Mouse (Mus musculus): ENCODE data around the gene Vmn1r123. TPM values are rescaled to one million over a fixed set of nuclear protein-coding genes. Genes with fewer than 3 reads are reported as not detected.
"Not testable (repeated sequence)": the region's sequence is repeated elsewhere in the genome, so short reads cannot be mapped to it uniquely, and the experiment has no call there.

The Vmn1r123 gene
- total RNA-seq (2021), result not detected
- long read RNA-seq, experiment 1, result 0 reads
- long read RNA-seq, experiment 2, result 0 reads

- DNase-seq (ENCODE audit: low spot score in 2 of 2), result not testable (repeated sequence)
Measured at GRCm38 (mm10) chr7:21161885-21162284, at the start of gene Vmn1r123. TSS of gene Vmn1r123 (plus strand) at chr7:21162185.

GRCm38 (mm10) chr7:21134028-21134427 is 28.0 kb upstream of the Vmn1r123 start, which contains the start of gene Vmn1r122:
TSS of gene Vmn1r122 (minus strand) at chr7:21134128.
- DNase-seq (ENCODE audit: low spot score in 2 of 2), result not testable (repeated sequence)

GRCm38 (mm10) chr7:21190323-21190722 is 28.3 kb downstream of the Vmn1r123 start, which contains the start of gene Gm5157:
TSS of gene Gm5157 (minus strand) at chr7:21190423.
- not testable (repeated sequence) for DNase-seq (ENCODE audit: low spot score in 2 of 2)

Other genes starting within 250 kb of the Vmn1r123 start
- gene Vmn1r118, start 249.8 kb upstream of the Vmn1r123 start, total RNA-seq (2021), result not detected
- gene Vmn1r119, start 149.7 kb upstream of the Vmn1r123 start, total RNA-seq (2021), result not detected
- not detected for gene Vmn1r120, start 108.4 kb upstream of the Vmn1r123 start, total RNA-seq (2021)
- not detected for gene Vmn1r121, start 63.7 kb upstream of the Vmn1r123 start, total RNA-seq (2021)
- gene Vmn1r122, start 28.1 kb upstream of the Vmn1r123 start, total RNA-seq (2021), result not detected
- not detected for gene Gm5157, start 28.2 kb downstream of the Vmn1r123 start, total RNA-seq (2021)
- gene Vmn1r124, start 98.4 kb downstream of the Vmn1r123 start, total RNA-seq (2021), result not detected
- not detected for gene Vmn1r125, start 110.0 kb downstream of the Vmn1r123 start, total RNA-seq (2021)
- not detected for gene Vmn1r126, start 139.3 kb downstream of the Vmn1r123 start, total RNA-seq (2021)
- gene Vmn1r127, start 157.7 kb downstream of the Vmn1r123 start, total RNA-seq (2021), result not detected
- gene Vmn1r128, start 187.2 kb downstream of the Vmn1r123 start, total RNA-seq (2021), result not detected
- not detected for gene Vmn1r129, start 199.1 kb downstream of the Vmn1r123 start, total RNA-seq (2021)

Measured in gastrocnemius, postnatal 4 days (tissue).